Comparison of ENCODE assay signal across 8 mouse cellular contexts in the genomic region with DNA sequence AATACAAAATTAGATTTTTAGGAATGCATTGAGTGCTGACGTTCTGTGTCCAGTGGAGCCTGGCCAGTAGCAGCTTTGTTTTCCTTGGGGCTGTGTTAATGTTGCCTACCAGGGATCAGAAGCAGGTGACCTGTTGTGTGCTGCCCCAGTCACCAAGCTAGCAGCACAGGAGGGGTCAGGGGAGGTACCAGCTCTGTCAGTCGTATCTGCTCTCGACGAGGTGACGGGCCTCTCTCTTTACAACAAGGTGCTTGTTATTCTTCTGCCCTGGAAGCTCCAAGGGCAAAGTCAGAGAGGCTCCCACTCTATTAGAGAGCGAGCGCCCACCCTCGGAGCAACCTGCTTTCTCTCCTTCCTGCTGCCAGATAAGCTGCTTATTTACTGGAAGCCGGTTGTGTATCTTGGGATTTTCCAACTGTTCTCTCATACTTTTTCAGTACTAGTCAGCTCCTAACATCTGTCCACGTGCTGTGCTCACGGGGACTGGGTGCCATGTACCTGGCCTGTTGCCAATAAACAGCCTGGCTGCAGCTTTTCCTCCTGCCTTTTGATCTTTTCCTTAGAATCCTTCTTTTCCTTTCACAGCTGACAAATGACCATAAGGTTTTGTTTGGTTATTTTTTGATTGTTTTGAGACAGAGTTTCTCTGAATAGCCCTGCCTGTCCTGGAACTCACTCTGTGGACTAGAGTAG. TPM values are rescaled to one million over a fixed set of nuclear protein-coding genes. Genes with fewer than 3 reads are reported as not detected.
DNase-seq lines count a peak whose midpoint lies in the region; ATAC-seq and TF ChIP-seq lines count a peak whose summit lies in the region.

No protein-coding gene starts in this region.

- 13% methylated on average over 11 of the region's 11 CpGs for WGBS in lung, embryonic 14.5 days
- 6% methylated on average over 11 of the region's 11 CpGs for WGBS in forebrain, embryonic 11.5 days
- whole genome bisulfite sequencing in midbrain, embryonic 14.5 days = 8% methylated on average over 11 of the region's 11 CpGs

- H3K4me2 ChIP-seq in lung, embryonic 14.5 days = peak overlapping the region; percentile 3; the same call in 1 of the 2 replicates
- no peak overlapping the region for H3K4me2 ChIP-seq in forebrain, embryonic 11.5 days (ENCODE audit: low read depth, low read length, severe bottlenecking)
- no peak overlapping the region for H3K4me2 ChIP-seq in midbrain, embryonic 14.5 days (ENCODE audit: low read length)

- H3K4me3 ChIP-seq in lung, embryonic 14.5 days (ENCODE audit: low read depth, low read length) = no peak overlapping the region
- no peak overlapping the region for H3K4me3 ChIP-seq in forebrain, embryonic 11.5 days (ENCODE audit: low read depth, low read length)
- H3K4me3 ChIP-seq in midbrain, embryonic 14.5 days (replicated peaks; ENCODE audit: low read depth, low read length) = no peak overlapping the region

- TF ChIP-seq CTCF in lung, embryonic 14.5 days (IDR thresholded peaks at IDR 0.05; ENCODE audit: low read depth) = no peak

- H3K9ac ChIP-seq in lung, embryonic 14.5 days = no peak overlapping the region
- no peak overlapping the region for H3K9ac ChIP-seq in forebrain, embryonic 11.5 days (ENCODE audit: low read length)
- H3K9ac ChIP-seq in midbrain, embryonic 14.5 days (replicated peaks; ENCODE audit: low read length) = no peak overlapping the region

- no peaks in the 10 kb centered on the region for H3K9me3 ChIP-seq in lung, embryonic 14.5 days (ENCODE audit: low read depth, low read length)
- no peaks in the 10 kb centered on the region for H3K9me3 ChIP-seq in forebrain, embryonic 11.5 days (ENCODE audit: control insufficient read depth, low read length)
- no peaks in the 10 kb centered on the region for H3K9me3 ChIP-seq in midbrain, embryonic 14.5 days (ENCODE audit: control insufficient read depth, low read length)

- peak; percentile 37 for DNase-seq in lung, embryonic 14.5 days
- no peak for DNase-seq in lung, postnatal 14 days
- peak; percentile 57 for DNase-seq in forebrain, embryonic 11.5 days (ENCODE audit: low spot score)
- DNase-seq in kidney, adult 18-20 months = peak; percentile 75
- peak; percentile 57 for DNase-seq in midbrain, embryonic 14.5 days
- no peak for DNase-seq in gastrocnemius, postnatal 25 days
- no peak for DNase-seq in urinary bladder, postnatal 36 days (ENCODE audit: low spot score in 2 of 2)
- DNase-seq in frontal cortex, postnatal 36 days (ENCODE audit: low spot score in 2 of 2) = no peak

- H3K36me3 ChIP-seq in lung, embryonic 14.5 days (ENCODE audit: insufficient read depth) = 0 out of 2 replicates have a peak, but pooled peaks cover 3% of the 10 kb centered on the region
- no peaks in the 10 kb centered on the region for H3K36me3 ChIP-seq in forebrain, embryonic 11.5 days (ENCODE audit: control insufficient read depth, insufficient read depth, low read length)
- no peaks in the 10 kb centered on the region for H3K36me3 ChIP-seq in midbrain, embryonic 14.5 days (ENCODE audit: control insufficient read depth, insufficient read depth, low read length)

- peaks cover 4% of the 10 kb centered on the region; the same call in 1 of the 2 replicates for H3K4me1 ChIP-seq in lung, embryonic 14.5 days (ENCODE audit: insufficient read depth)
- H3K4me1 ChIP-seq in forebrain, embryonic 11.5 days (replicated peaks; ENCODE audit: control insufficient read depth, insufficient read depth, low read length) = peaks cover 9% of the 10 kb centered on the region
- H3K4me1 ChIP-seq in midbrain, embryonic 14.5 days (ENCODE audit: control insufficient read depth, insufficient read depth, low read length) = peaks cover 21% of the 10 kb centered on the region

- H3K27ac ChIP-seq in lung, embryonic 14.5 days (ENCODE audit: low read depth) = no peak overlapping the region
- no peak overlapping the region for H3K27ac ChIP-seq in forebrain, embryonic 11.5 days (ENCODE audit: low read depth, low read length)
- H3K27ac ChIP-seq in midbrain, embryonic 14.5 days (replicated peaks; ENCODE audit: low read depth, low read length) = no peak overlapping the region

- ATAC-seq in lung, embryonic 14.5 days (ENCODE audit: insufficient read depth) = no peak
- ATAC-seq in forebrain, embryonic 11.5 days (replicated peaks; ENCODE audit: low FRiP score) = no peak
- ATAC-seq in midbrain, embryonic 14.5 days (ENCODE audit: low FRiP score, low TSS enrichment) = no peak

- no peaks in the 10 kb centered on the region for H3K27me3 ChIP-seq in lung, embryonic 14.5 days (ENCODE audit: insufficient read depth, low read length)
- no peaks in the 10 kb centered on the region for H3K27me3 ChIP-seq in forebrain, embryonic 11.5 days (ENCODE audit: control insufficient read depth, insufficient read depth, low read length)
- H3K27me3 ChIP-seq in midbrain, embryonic 14.5 days (ENCODE audit: control insufficient read depth, insufficient read depth, low read length) = no peaks in the 10 kb centered on the region

RNA-seq across cellular contexts. Expression of a gene that starts 2.8 kb away (rescaled TPM):
- polyA plus RNA-seq in lung, embryonic 14.5 days (2014; fragmentation: Nextera tagmentation; extraction: Ambion mirVana) = 5.7 TPM in 2 replicates
- polyA plus RNA-seq in forebrain, embryonic 11.5 days (2014; fragmentation: Nextera tagmentation; extraction: Ambion mirVana) = 6.6 and 7.7 TPM in 2 replicates
- polyA plus RNA-seq in midbrain, embryonic 14.5 days (2014; fragmentation: Nextera tagmentation; extraction: Ambion mirVana) = 5.2 and 5.4 TPM in 2 replicates
- 10 to 100 TPM in 1 of 2 experiments, 1 to 10 TPM in 1; 7.7 to 12.7 TPM for total RNA-seq in gastrocnemius, postnatal 25 days (2021)

Comparison
In these comparisons a context has a peak if more than half of its experiments do, and no peak if none do; other contexts are left out.
1. DNase-seq: peak in lung, embryonic 14.5 days (single experiment), forebrain, embryonic 11.5 days (single experiment), kidney, adult 18-20 months (single experiment) and midbrain, embryonic 14.5 days (single experiment); none in lung, postnatal 14 days (single experiment), gastrocnemius, postnatal 25 days (single experiment), urinary bladder, postnatal 36 days (0 of 2) and frontal cortex, postnatal 36 days (0 of 2).